1 mouse cellular context compared by ENCODE assay signal in the genomic region with DNA sequence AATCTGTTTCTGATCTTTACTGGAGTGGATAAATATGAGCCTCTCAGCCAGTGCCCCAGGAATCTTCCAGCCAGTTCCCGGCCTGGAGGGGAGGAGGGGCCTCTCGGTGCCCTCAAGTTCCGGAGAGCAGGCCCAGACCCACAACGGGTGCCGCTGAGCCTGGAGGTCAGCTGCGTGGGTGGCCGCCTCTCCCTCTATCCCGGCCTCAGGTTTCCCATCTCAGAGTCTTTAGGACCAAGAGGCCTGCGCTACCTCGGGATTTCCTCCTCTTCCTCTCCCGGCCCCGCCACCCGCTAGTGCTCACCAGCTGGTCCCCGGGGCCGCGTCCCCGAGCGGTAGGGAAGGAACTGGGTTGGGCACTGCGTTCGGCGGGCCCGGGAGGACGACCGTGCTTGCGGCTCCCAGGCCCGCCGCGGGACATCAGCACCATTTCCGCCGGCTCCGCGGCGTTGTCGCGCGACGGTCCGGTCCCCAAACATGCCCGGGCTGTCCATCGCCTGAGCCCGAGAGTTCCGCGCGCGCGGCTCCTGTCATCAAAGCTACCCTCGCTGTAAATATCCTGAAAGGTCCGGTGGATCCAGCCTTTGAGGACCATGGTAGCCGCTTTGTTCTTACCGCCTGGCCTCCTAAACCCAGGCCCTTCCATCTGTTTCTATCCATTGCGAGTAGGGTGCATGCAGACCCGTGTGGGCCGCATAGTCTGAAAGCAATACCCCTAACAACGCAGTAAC.
TF ChIP-seq lines count a peak whose summit lies in the region.

No protein-coding gene starts in this region.

TF ChIP-seq in CH12.LX, 34 proteins besides CTCF, POLR2A, EP300 and RAD21:
- peak; percentile 64; the same call in 1 of the 2 replicates for TF ChIP-seq MAX (IDR thresholded peaks at IDR 0.05; ENCODE audit: low read length)
- peak; percentile 65; the same call in 1 of the 2 replicates for TF ChIP-seq ZMIZ1 (IDR thresholded peaks at IDR 0.05; ENCODE audit: low read depth, low read length)
- peak; percentile 81 for TF ChIP-seq TBP (conservative IDR thresholded peaks at IDR 0.05; ENCODE audit: low read depth, low read length)
- no peak for TF ChIP-seq MAFK (IDR thresholded peaks at IDR 0.05; ENCODE audit: insufficient replicate concordance, low read length)
- peak; percentile 86 for TF ChIP-seq NELFE (IDR thresholded peaks at IDR 0.05; ENCODE audit: low read depth, low read length)
- TF ChIP-seq KAT2A (IDR thresholded peaks at IDR 0.05; ENCODE audit: insufficient replicate concordance, low read length) = peak; percentile 81; the same call in 1 of the 2 replicates
- TF ChIP-seq SMC3 (IDR thresholded peaks at IDR 0.05; ENCODE audit: low read depth, low read length) = no peak
- peak; percentile 82 for TF ChIP-seq UBTF (IDR thresholded peaks at IDR 0.05; ENCODE audit: low read depth, low read length)
- peak; percentile 78 for TF ChIP-seq ELF1 (IDR thresholded peaks at IDR 0.05; ENCODE audit: low read depth, low read length)
- TF ChIP-seq CHD2 (IDR thresholded peaks at IDR 0.05; ENCODE audit: low read length) = peak; percentile 61; the same call in 1 of the 2 replicates
- TF ChIP-seq JUND (conservative IDR thresholded peaks at IDR 0.05; ENCODE audit: low read depth, low read length) = no peak
- TF ChIP-seq MEF2A (IDR thresholded peaks at IDR 0.05; ENCODE audit: borderline replicate concordance, low read depth, low read length) = peak; percentile 67; the same call in 1 of the 2 replicates
- TF ChIP-seq HCFC1 (IDR thresholded peaks at IDR 0.05; ENCODE audit: low read depth, low read length) = peak; percentile 92
- peak; percentile 93 for TF ChIP-seq TCF12 (IDR thresholded peaks at IDR 0.05; ENCODE audit: low read depth, low read length)
- TF ChIP-seq SIN3A (IDR thresholded peaks at IDR 0.05; ENCODE audit: low read length) = peak; percentile 90
- peak; percentile 90 for TF ChIP-seq MXI1 (IDR thresholded peaks at IDR 0.05; ENCODE audit: low read depth, low read length)
- peak; percentile 53; the same call in 1 of the 2 replicates for TF ChIP-seq IRF4 (IDR thresholded peaks at IDR 0.05; ENCODE audit: low read depth, low read length)
- no peak for TF ChIP-seq BHLHE40 (IDR thresholded peaks at IDR 0.05; ENCODE audit: low read depth, low read length)
